Mouse (Mus musculus) forebrain, embryonic 16.5 days (tissue): ENCODE data around the gene Acot9. TPM values are rescaled to one million over a fixed set of nuclear protein-coding genes. Genes with fewer than 3 reads are reported as not detected.

Source experiments
- ATAC-seq: fragments of 200-750 bp; cut with Nextera tagmentation; 2 replicates; pipeline ENCODE4 v1.8.0; 2017; ENCODE audit warnings: mild to moderate bottlenecking, moderate library complexity
- H3K27ac ChIP-seq: fragments of 300-500 bp; sonication (generic); 2 replicates; pipeline ENCODE4 v1.5.1; 2014; ENCODE audit warnings: low read length, control low read depth
- H3K27me3 ChIP-seq: fragments of 300-500 bp; sonication (generic); replicated peaks from 2 replicates; pipeline ENCODE4 v1.6.1; 2014; ENCODE audit warnings: low read length; ENCODE audit not compliant: control insufficient read depth, insufficient read depth
- H3K36me3 ChIP-seq: fragments of 300-500 bp; sonication (generic); 2 replicates; pipeline ENCODE4 v1.6.1; 2014; ENCODE audit not compliant: control insufficient read depth, insufficient read depth
- H3K4me1 ChIP-seq: fragments of 300-500 bp; sonication (generic); replicated peaks from 2 replicates; pipeline ENCODE4 v1.6.1; 2014; ENCODE audit warnings: low read length; ENCODE audit not compliant: control insufficient read depth, insufficient read depth
- H3K4me2 ChIP-seq: fragments of 300-500 bp; sonication (generic); 2 replicates; pipeline ENCODE4 v1.6.1; 2014; ENCODE audit warnings: mild to moderate bottlenecking, low read length, control low read depth
- H3K4me3 ChIP-seq: fragments of 300-500 bp; sonication (generic); replicated peaks from 2 replicates; pipeline ENCODE4 v1.5.1; 2014; ENCODE audit warnings: mild to moderate bottlenecking, low read length, control low read depth
- H3K9ac ChIP-seq: fragments of 300-500 bp; sonication (generic); replicated peaks from 2 replicates; pipeline ENCODE4 v1.6.1; 2014; ENCODE audit warnings: low read depth, low read length, control low read depth
- H3K9me3 ChIP-seq: fragments of 300-500 bp; sonication (generic); 2 replicates; pipeline ENCODE4 v1.6.1; 2016; ENCODE audit warnings: low read length; ENCODE audit not compliant: control insufficient read depth
- WGBS: fragments of 180-500 bp; shearing (Covaris S2); extraction: QIAGEN DNeasy Blood & Tissue Kit; methylation state at CpG from one replicate; pipeline ENCODE4 v1.1.7; 2014; 5-methylcytosine and 5-hydroxymethylcytosine counted together
- polyA plus RNA-seq: library from polyadenylated mRNA; unstranded; fragments of >200 nt; fragmentation: Nextera tagmentation; extraction: Ambion mirVana; gene quantifications from 2 replicates; pipeline ENCODE4 v1.2.1, GENCODE M21; 2015

Acot9 gene
- polyA plus RNA-seq: 34.3 and 37.4 TPM in 2 replicates

DNA sequence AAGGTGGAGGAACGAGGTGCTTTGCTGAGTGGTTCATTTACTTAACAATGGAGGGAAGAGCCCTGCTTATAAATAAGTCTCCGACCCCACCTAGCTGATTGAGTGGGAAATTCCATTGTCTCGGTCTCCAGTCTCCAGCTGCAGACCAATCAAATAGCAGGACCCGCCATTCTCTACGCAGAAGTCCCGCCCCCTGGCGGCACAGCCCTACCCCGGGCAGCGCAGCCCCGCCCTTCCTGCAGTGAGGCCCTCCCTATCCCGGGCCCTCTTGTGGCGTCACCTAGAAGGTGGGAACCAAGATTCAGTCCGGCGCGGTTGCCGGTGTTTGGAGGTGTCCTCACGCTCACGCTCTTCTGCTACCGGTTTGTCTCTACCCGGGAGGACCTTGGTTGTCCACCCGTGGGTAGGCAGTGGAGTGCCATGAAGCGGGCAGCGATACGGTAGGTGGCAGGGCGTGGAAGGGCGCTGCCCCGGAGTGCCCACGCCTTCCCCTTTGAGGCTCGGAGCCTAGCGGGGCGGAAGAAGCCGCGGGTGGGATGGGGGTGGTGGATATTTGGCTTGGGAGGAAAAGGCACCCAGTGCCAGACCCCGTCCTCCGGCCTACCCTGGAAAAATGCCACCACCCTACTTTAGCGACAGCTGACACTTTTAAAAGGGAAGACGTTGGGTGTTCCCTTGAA lies at the start of gene Acot9:
Gene Acot9, plus strand, starts transcription at position 209 of the 680 bp plus-strand sequence.
- peak within 1 kb of the TSS; percentile 56 for H3K4me3 ChIP-seq
- H3K9me3 ChIP-seq: no peaks in the 10 kb centered on the region
- peak within 1 kb of the TSS; percentile 61 for H3K9ac ChIP-seq
- H3K4me2 ChIP-seq: peak within 1 kb of the TSS; percentile 58
- WGBS: 22% methylated on average over 30 of the region's 37 CpGs
- H3K27me3 ChIP-seq: no peaks in the 10 kb centered on the region
- no peaks in the 10 kb centered on the region for H3K4me1 ChIP-seq
- no peaks in the 10 kb centered on the region for H3K36me3 ChIP-seq
- peak within 1 kb of the TSS; percentile 23 for H3K27ac ChIP-seq
- ATAC-seq: peak; percentile 99

DNA sequence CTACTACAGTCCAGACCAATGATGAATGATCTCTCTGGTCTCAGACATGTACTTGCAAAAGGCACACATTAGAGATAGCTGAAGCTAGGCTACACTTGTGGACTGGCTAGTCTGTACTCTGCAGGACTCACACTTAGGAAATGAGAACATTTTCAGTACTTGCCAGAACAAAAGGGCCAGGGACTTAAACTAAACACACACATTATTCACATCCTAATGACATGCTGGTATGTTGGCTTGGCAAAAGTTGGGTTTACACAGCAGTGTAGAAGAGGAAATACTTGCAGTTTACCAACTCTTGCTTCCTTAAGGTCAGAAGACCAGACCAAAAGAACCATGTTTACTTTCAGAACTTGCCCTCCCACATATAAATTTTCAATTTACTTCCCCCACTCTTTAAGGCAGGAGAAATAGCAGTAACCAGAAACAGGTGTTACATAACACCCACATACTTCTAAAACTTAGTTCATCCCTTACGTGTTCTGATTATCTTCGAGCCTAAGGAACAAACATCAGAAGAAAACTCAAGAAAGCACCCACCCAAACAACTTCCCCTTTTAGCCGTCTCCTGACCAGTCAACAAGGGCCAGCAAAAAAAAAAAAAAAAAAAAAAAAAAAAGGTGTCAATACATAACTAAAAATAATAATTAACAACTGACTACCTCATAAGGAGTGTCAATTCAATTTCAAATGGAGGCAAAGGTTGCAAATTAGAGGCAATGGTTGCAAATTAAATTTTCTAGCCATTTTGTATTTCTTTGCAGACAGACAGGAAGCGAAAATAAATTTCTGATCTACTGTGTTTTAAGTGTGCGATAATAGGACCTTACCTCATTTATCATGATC lies 47.7 kb upstream of the Acot9 start:
- no peaks in the 10 kb centered on the region for H3K4me1 ChIP-seq
- no peak overlapping the region for H3K4me2 ChIP-seq
- no peak overlapping the region for H3K9ac ChIP-seq
- no peak overlapping the region for H3K27ac ChIP-seq
- no peak for ATAC-seq
- no peaks in the 10 kb centered on the region for H3K36me3 ChIP-seq
- 92% methylated on average over 5 of the region's 5 CpGs for WGBS
- H3K27me3 ChIP-seq: no peaks in the 10 kb centered on the region
- H3K4me3 ChIP-seq: no peak overlapping the region
- no peaks in the 10 kb centered on the region for H3K9me3 ChIP-seq

DNA sequence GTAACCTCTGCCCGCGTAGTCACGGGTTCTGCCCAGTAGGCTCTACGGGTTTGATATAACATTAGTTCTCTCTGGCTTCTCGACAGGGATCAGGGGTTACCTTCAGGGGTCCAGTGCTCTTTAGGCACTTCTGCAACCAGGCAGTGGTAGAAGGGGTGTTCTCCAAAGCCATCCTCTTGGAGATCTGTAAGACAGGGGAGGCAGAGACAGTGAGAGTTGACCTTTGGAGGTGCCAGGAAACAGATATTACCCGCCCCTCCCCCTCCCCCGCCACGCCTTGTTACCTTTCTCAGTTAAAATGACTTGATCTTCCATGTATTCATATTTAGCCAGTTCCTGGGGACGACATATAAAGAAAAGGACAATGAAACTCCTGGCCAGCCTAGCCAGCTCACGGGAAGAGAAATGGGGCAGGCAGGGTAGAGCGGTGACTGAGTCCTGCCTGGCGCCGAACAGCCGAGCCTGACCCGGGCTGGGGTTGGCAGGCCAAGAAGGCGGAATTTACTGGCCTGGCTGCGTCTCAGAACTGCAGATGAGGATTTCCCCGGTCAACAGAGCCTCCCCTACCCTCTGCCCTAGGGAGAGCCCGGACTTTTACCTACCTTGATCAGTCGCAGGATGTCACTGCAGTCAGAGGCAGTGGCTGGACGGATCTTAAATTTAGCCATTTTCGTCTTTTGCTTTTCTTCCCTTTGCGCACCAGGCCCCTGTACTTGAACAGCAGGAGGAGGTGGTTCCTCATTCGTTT lies 46.6 kb upstream of the Acot9 start:
- Histone ChIP-seq H3K27me3 (no peaks in the 10 kb centered on the region), H3K36me3 (no peaks in the 10 kb centered on the region), H3K4me1 (no peaks in the 10 kb centered on the region), H3K9me3 (no peaks in the 10 kb centered on the region), H3K9ac (peak overlapping the region; percentile 64), H3K27ac (no peak overlapping the region), H3K4me2 (peak overlapping the region; percentile 66), H3K4me3 (peak overlapping the region; percentile 52)
- 27% methylated on average over 20 of the region's 24 CpGs for WGBS
- peak; percentile 61 for ATAC-seq

DNA sequence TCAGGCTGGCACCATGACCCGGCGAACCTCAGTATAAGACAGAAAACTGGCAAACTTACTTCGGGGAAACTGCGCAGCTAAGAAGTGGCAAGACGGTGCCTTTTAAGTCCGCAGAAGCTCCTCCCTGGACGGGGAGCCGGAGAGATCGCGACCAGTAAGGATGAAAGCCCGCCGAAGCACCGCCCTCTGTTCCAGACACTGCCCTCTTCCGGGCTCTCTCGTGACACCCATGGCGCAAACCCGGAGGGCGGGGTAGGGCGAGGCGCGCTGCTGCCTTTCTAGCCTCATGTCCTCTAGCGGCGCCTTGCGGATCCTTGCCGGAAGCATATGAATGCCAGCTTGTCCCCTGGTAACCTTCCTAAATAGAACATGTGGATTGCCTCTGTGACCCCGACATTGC lies 46.0 kb upstream of the Acot9 start, which contains the start of gene Sat1:
Gene Sat1, minus strand, starts transcription at position 179 of the 400 bp plus-strand sequence.
- H3K36me3 ChIP-seq: no peaks in the 10 kb centered on the region
- peak within 1 kb of the TSS; percentile 52 for H3K4me3 ChIP-seq
- WGBS: 20% methylated on average over 26 of the region's 26 CpGs
- no peaks in the 10 kb centered on the region for H3K4me1 ChIP-seq
- H3K4me2 ChIP-seq: peak within 1 kb of the TSS; percentile 66
- peak; percentile 99 for ATAC-seq
- H3K9ac ChIP-seq: peak within 1 kb of the TSS; percentile 64
- H3K9me3 ChIP-seq: no peaks in the 10 kb centered on the region
- no peak within 1 kb of the TSS for H3K27ac ChIP-seq
- no peaks in the 10 kb centered on the region for H3K27me3 ChIP-seq

DNA sequence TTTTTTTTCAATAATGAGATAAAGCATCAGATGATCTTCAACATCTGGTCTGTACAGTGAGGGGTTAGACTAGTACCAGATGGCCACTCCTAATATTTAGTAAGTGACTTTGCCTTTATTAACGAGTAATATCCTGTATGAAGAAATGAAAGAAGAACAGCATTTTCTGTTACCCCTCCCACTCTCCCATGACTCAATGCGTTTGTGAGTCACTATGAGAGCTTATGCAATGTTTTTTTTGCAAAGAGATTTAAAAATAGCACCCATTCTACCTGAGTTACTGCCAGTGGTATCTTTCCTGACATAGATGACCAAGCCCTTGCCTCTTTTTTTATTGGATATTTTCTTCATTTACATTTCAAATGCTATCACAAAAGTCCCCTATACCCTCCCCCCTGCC lies 44.0 kb upstream of the Acot9 start:
- H3K4me2 ChIP-seq: no peak overlapping the region
- H3K9me3 ChIP-seq: no peaks in the 10 kb centered on the region
- H3K4me1 ChIP-seq: no peaks in the 10 kb centered on the region
- no peak overlapping the region for H3K27ac ChIP-seq
- H3K36me3 ChIP-seq: no peaks in the 10 kb centered on the region
- H3K9ac ChIP-seq: no peak overlapping the region
- no peak for ATAC-seq
- no peak overlapping the region for H3K4me3 ChIP-seq
- 72% methylated on average over 2 of the region's 2 CpGs for WGBS
- H3K27me3 ChIP-seq: no peaks in the 10 kb centered on the region

DNA sequence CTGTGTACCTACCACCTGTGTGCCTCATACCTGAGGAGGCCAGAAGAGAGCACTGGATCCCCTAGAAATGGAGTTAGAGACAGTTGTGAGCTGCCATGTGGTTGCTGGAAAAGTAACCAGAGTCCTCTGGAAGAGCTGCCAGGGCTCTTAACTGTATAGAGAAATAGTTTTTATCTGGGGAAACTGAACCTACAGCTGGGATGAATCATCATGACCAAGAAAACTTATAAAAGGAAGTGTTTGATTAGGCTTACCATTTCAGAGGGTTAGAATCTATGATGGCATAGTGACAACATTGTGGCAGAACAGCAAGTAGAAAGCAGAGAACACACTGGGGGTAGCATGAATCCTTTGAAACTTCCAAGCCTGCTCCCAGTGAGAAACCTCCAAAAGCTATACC lies 5.4 kb upstream of the Acot9 start:
- Histone ChIP-seq H3K9me3 (no peaks in the 10 kb centered on the region), H3K4me1 (no peaks in the 10 kb centered on the region), H3K9ac (no peak overlapping the region), H3K4me3 (no peak overlapping the region), H3K4me2 (no peak overlapping the region), H3K27ac (no peak overlapping the region), H3K27me3 (no peaks in the 10 kb centered on the region), H3K36me3 (no peaks in the 10 kb centered on the region)
- no peak for ATAC-seq

DNA sequence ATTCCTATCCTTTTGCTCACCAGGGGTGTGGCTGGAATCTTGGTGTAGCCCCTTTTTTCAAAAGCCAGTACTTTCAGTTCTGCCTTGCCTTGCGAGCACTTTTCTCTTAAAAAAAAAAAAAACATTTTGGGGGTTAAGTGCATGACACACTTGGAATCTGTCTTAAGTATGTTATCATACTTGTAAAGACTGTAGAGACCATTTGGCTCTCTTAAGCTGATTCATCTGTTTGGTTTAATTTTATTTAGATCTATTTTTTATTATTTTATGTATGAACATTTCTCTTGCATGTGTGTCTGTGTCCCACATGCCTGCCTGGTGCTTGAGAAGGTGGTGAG lies 641 bp downstream of the Acot9 start:
- 38% methylated on average over 1 of the region's 1 CpGs for WGBS
- Histone ChIP-seq H3K27ac (no peak overlapping the region), H3K9ac (peak overlapping the region; percentile 61)

DNA sequence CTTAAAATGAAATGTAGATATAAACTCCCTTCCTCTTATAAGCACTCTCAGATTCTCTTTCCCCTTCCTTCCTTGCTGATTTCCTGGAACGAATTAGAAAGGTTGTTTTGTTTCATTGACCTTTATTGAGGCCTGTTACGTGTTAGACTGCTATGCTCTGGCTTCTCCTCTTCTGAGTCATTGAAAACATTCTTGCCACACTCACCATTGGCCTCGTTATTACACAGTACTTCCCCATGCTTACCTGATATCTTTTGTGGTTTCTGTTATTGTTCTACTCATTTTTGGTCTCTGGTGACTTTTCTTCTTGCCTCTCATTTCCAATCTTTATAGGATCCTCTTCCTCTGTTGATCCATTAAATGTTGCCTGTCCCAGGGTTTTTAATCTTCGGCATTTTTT lies 16.2 kb downstream of the Acot9 start:
- H3K9ac ChIP-seq: no peak overlapping the region
- ATAC-seq: no peak
- H3K4me2 ChIP-seq: no peak overlapping the region
- no peaks in the 10 kb centered on the region for H3K27me3 ChIP-seq
- H3K4me3 ChIP-seq: no peak overlapping the region
- no peak overlapping the region for H3K27ac ChIP-seq
- WGBS: 74% methylated on average over 4 of the region's 4 CpGs
- H3K9me3 ChIP-seq: no peaks in the 10 kb centered on the region
- H3K4me1 ChIP-seq: no peaks in the 10 kb centered on the region
- H3K36me3 ChIP-seq: no peaks in the 10 kb centered on the region

More for the DNA sequence above, 641 bp downstream of the Acot9 start:
- Histone ChIP-seq H3K36me3 (no peaks in the 10 kb centered on the region), H3K4me1 (no peaks in the 10 kb centered on the region), H3K4me3 (peak overlapping the region; percentile 56), H3K4me2 (peak overlapping the region; percentile 58), H3K9me3 (no peaks in the 10 kb centered on the region), H3K27me3 (no peaks in the 10 kb centered on the region)
- ATAC-seq: no peak

DNA sequence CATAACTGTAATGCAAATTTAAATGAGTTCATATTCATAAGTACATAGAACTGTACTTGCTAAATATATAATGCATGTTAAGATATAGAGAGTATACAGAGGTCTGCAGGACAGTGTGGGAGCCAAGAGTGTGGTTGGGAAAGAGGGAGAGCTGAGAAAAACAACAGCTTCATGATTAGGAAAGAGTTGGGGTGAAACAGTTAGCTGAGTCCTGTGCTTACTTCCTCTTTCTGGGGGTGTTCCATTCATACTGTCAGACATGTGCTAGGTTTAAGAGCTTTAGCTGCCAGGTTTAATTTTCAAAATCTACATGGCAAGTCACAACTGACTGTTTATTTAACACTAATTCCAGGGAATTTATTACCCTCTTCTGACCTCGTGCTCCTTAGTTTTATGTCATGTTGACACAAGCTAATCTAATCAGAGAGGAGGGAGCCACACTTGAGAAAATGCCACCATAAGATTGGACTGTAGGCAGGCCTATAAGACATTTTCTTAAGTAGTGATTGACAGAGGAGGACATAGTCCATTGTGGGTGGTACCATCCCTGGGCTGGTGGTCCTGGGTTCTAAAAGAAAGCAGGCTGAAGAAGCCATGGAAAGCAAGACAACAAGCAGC lies 18.3 kb downstream of the Acot9 start:
- H3K9me3 ChIP-seq: no peaks in the 10 kb centered on the region
- 61% methylated on average over 1 of the region's 1 CpGs for WGBS
- no peaks in the 10 kb centered on the region for H3K27me3 ChIP-seq
- no peaks in the 10 kb centered on the region for H3K4me1 ChIP-seq
- no peak overlapping the region for H3K4me2 ChIP-seq
- ATAC-seq: no peak
- H3K9ac ChIP-seq: no peak overlapping the region
- no peaks in the 10 kb centered on the region for H3K36me3 ChIP-seq
- H3K4me3 ChIP-seq: no peak overlapping the region
- no peak overlapping the region for H3K27ac ChIP-seq
